28 mouse cellular contexts compared by ENCODE assay signal in the genomic region with DNA sequence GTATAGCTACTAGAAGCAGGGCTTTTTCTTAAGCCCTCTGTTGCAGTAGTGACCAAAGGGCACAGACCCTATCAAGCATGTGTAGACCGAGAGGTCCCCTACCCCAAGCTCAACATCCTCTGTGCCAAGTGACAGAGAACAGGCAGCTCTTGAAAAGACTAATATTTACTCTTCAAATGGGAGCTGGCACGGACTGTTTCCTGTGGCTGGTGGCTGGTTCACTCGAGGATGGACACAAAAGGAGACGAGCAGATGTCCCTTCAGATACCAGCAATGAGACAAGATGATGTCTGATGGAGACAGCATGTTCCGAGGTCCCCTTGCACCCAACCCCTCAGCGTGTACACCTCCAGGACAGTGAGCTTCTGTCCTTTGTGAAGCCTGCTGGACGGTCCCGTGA. TPM values are rescaled to one million over a fixed set of nuclear protein-coding genes. Genes with fewer than 3 reads are reported as not detected.
DNase-seq lines count a peak whose midpoint lies in the region; ATAC-seq lines count a peak whose summit lies in the region.
"Had no signal": no experiment of that assay in that cellular context is flagged by ENCODE, and none has a peak within 500 bp of the region (broad histone marks: within the 10 kb centered on the region; RNA-seq: fewer than 3 reads in every experiment).

No protein-coding gene starts in this region.

- no peak overlapping the region for H3K9ac ChIP-seq in midbrain, embryonic 15.5 days
- H3K9ac ChIP-seq: embryonic facial prominence, embryonic 12.5 days; forebrain, embryonic 12.5 days; heart, embryonic 15.5 days; hindbrain, embryonic 14.5 days; limb, embryonic 12.5 days; liver, embryonic 14.5 days had no signal

- no peak for DNase-seq in midbrain, embryonic 10.5 days (ENCODE audit: low spot score)
- DNase-seq in lung, adult 18-20 months: peak; percentile 72 to 87
- DNase-seq in lung, postnatal 10 days: peak; percentile 85
- DNase-seq in right cerebral cortex, postnatal 4 days: no peak
- DNase-seq: adrenal gland, postnatal 36 days; cerebellum, adult 11-12 months; cerebellum, postnatal 10 days; heart, postnatal 36 days; kidney, adult 2 months; kidney, postnatal 14 days; layer of hippocampus, postnatal 36 days had no signal

- no peaks in the 10 kb centered on the region for H3K27me3 ChIP-seq in midbrain, embryonic 10.5 days (ENCODE audit: low read depth, poor library complexity, severe bottlenecking)
- no peaks in the 10 kb centered on the region for H3K27me3 ChIP-seq in midbrain, embryonic 15.5 days (replicated peaks)
- H3K27me3 ChIP-seq: CH12.LX; embryonic facial prominence, embryonic 12.5 days; heart, embryonic 15.5 days had no signal

- peak overlapping the region; percentile 42; the same call in 1 of the 2 replicates for H3K27ac ChIP-seq in midbrain, embryonic 10.5 days (replicated peaks)
- no peak overlapping the region for H3K27ac ChIP-seq in midbrain, embryonic 15.5 days
- H3K27ac ChIP-seq: embryonic facial prominence, embryonic 12.5 days; forebrain, embryonic 12.5 days; heart, embryonic 15.5 days; hindbrain, embryonic 14.5 days; limb, embryonic 12.5 days; liver, embryonic 14.5 days had no signal

- no peak overlapping the region for H3K4me2 ChIP-seq in midbrain, embryonic 15.5 days
- H3K4me2 ChIP-seq: embryonic facial prominence, embryonic 12.5 days; forebrain, embryonic 12.5 days; heart, embryonic 15.5 days; hindbrain, embryonic 14.5 days; limb, embryonic 12.5 days had no signal

- WGBS in midbrain, embryonic 10.5 days: 85% methylated on average over 8 of the region's 8 CpGs
- 80% methylated on average over 8 of the region's 8 CpGs for WGBS in midbrain, embryonic 15.5 days

- no peaks in the 10 kb centered on the region for H3K9me3 ChIP-seq in midbrain, embryonic 10.5 days (replicated peaks)
- no peaks in the 10 kb centered on the region for H3K9me3 ChIP-seq in midbrain, embryonic 15.5 days
- H3K9me3 ChIP-seq: embryonic facial prominence, embryonic 12.5 days; forebrain, embryonic 12.5 days; G1E; heart, embryonic 15.5 days; limb, embryonic 12.5 days had no signal

- H3K4me3 ChIP-seq in midbrain, embryonic 10.5 days: no peak overlapping the region
- H3K4me3 ChIP-seq in midbrain, embryonic 15.5 days: no peak overlapping the region
- H3K4me3 ChIP-seq: embryonic facial prominence, embryonic 12.5 days; forebrain, embryonic 12.5 days; heart, embryonic 15.5 days; limb, embryonic 12.5 days had no signal

- ATAC-seq in midbrain, embryonic 15.5 days (replicated peaks): no peak
- ATAC-seq in megakaryocyte, adult 5-6 weeks (ENCODE audit: poor library complexity, severe bottlenecking): no peak
- no peak for ATAC-seq in erythroid progenitor cell, adult 5-6 weeks (replicated peaks; ENCODE audit: low FRiP score, poor library complexity, severe bottlenecking)
- ATAC-seq: midbrain, embryonic 16.5 days; Patski had no signal

- peaks cover 14% of the 10 kb centered on the region for H3K4me1 ChIP-seq in midbrain, embryonic 10.5 days
- no peaks in the 10 kb centered on the region for H3K4me1 ChIP-seq in midbrain, embryonic 15.5 days
- H3K4me1 ChIP-seq: embryonic facial prominence, embryonic 12.5 days had no signal

- H3K36me3 ChIP-seq in midbrain, embryonic 10.5 days: peaks cover 12% of the 10 kb centered on the region
- H3K36me3 ChIP-seq in midbrain, embryonic 15.5 days (replicated peaks): peaks cover 11% of the 10 kb centered on the region
- H3K36me3 ChIP-seq: embryonic facial prominence, embryonic 12.5 days; heart, embryonic 15.5 days had no signal

RNA-seq across cellular contexts. Expression of a gene that starts 27.8 kb away (rescaled TPM):
- 18.4 and 21.9 TPM in 2 replicates for polyA plus RNA-seq in midbrain, embryonic 10.5 days (2016; fragmentation: Nextera tagmentation; extraction: Ambion mirVana)
- polyA plus RNA-seq in midbrain, embryonic 15.5 days (2015; fragmentation: Nextera tagmentation; extraction: Ambion mirVana): 36.9 and 39.4 TPM in 2 replicates
- 5.9 and 8.6 TPM in 2 replicates for total RNA-seq in megakaryocyte, adult 5-6 weeks (2015)
- 4.4 and 5.2 TPM in 2 replicates for total RNA-seq in megakaryocyte, adult 5-6 weeks (2017)
- total RNA-seq in erythroid progenitor cell, adult 5-6 weeks (2015; ENCODE audit: low replicate concordance): 4.3 and 5.9 TPM in 2 replicates
- 2.6 and 4.8 TPM in 2 replicates for total RNA-seq in erythroid progenitor cell, adult 5-6 weeks (2017; ENCODE audit: low replicate concordance)

RNA-seq across cellular contexts. Expression of a gene that starts 32.7 kb away (rescaled TPM):
- polyA plus RNA-seq in midbrain, embryonic 10.5 days (2016; fragmentation: Nextera tagmentation; extraction: Ambion mirVana): 91.8 and 103 TPM in 2 replicates
- polyA plus RNA-seq in midbrain, embryonic 15.5 days (2015; fragmentation: Nextera tagmentation; extraction: Ambion mirVana): 139 and 149 TPM in 2 replicates
- 36.2 and 39.1 TPM in 2 replicates for total RNA-seq in megakaryocyte, adult 5-6 weeks (2015)
- 29.8 and 35.7 TPM in 2 replicates for total RNA-seq in megakaryocyte, adult 5-6 weeks (2017)
- 8.8 and 47.2 TPM in 2 replicates for total RNA-seq in erythroid progenitor cell, adult 5-6 weeks (2015; ENCODE audit: low replicate concordance)
- total RNA-seq in erythroid progenitor cell, adult 5-6 weeks (2017; ENCODE audit: low replicate concordance): 17.2 and 52.3 TPM in 2 replicates

RNA-seq across cellular contexts. Expression of a gene that starts 35.0 kb away (rescaled TPM):
- 0.35 and 0.80 TPM in 2 replicates for polyA plus RNA-seq in midbrain, embryonic 10.5 days (2016; fragmentation: Nextera tagmentation; extraction: Ambion mirVana)
- polyA plus RNA-seq in midbrain, embryonic 15.5 days (2015; fragmentation: Nextera tagmentation; extraction: Ambion mirVana): 0.14 and 0.15 TPM in 2 replicates
- 0.18 and 1.3 TPM in 2 replicates for total RNA-seq in megakaryocyte, adult 5-6 weeks (2015)
- total RNA-seq in megakaryocyte, adult 5-6 weeks (2017): 0.28 and 0.55 TPM in 2 replicates
- total RNA-seq in erythroid progenitor cell, adult 5-6 weeks (2015; ENCODE audit: low replicate concordance): 0.36 TPM in 1 of 2 replicates, not detected in the other
- total RNA-seq in erythroid progenitor cell, adult 5-6 weeks (2017; ENCODE audit: low replicate concordance): 0.64 TPM in 1 of 2 replicates, not detected in the other
- polyA plus RNA-seq: G1E, Patski had no signal

RNA-seq across cellular contexts. Expression of a gene that starts 35.6 kb away (rescaled TPM):
- not detected in 2 replicates for polyA plus RNA-seq in midbrain, embryonic 10.5 days (2016; fragmentation: Nextera tagmentation; extraction: Ambion mirVana)
- polyA plus RNA-seq in midbrain, embryonic 15.5 days (2015; fragmentation: Nextera tagmentation; extraction: Ambion mirVana): 0.18 and 0.27 TPM in 2 replicates
- total RNA-seq in megakaryocyte, adult 5-6 weeks (2015): not detected in 2 replicates
- total RNA-seq in megakaryocyte, adult 5-6 weeks (2017): not detected in 2 replicates
- total RNA-seq in erythroid progenitor cell, adult 5-6 weeks (2015; ENCODE audit: low replicate concordance): not detected in 2 replicates
- not detected in 2 replicates for total RNA-seq in erythroid progenitor cell, adult 5-6 weeks (2017; ENCODE audit: low replicate concordance)
- total RNA-seq: adrenal gland, adult 18-20 months; adrenal gland, postnatal 36 days; CH12.LX; G1E; gastrocnemius, adult 8-10 months; heart, postnatal 36 days had no signal
- polyA plus RNA-seq: forebrain, embryonic 12.5 days; G1E; inflammation-experienced regulatory T-cells, adult 6 months; limb, embryonic 12.5 days; midbrain, embryonic 16.5 days; neural tube, embryonic 14.5 days; Patski had no signal

RNA-seq across cellular contexts. Expression of a gene that starts 41.5 kb away (rescaled TPM):
- polyA plus RNA-seq in midbrain, embryonic 10.5 days (2016; fragmentation: Nextera tagmentation; extraction: Ambion mirVana): 56.1 and 59.5 TPM in 2 replicates
- polyA plus RNA-seq in midbrain, embryonic 15.5 days (2015; fragmentation: Nextera tagmentation; extraction: Ambion mirVana): 51.0 and 52.1 TPM in 2 replicates
- total RNA-seq in megakaryocyte, adult 5-6 weeks (2015): 72.1 and 87.3 TPM in 2 replicates
- total RNA-seq in megakaryocyte, adult 5-6 weeks (2017): 69.6 and 110 TPM in 2 replicates
- total RNA-seq in erythroid progenitor cell, adult 5-6 weeks (2015; ENCODE audit: low replicate concordance): 225 and 240 TPM in 2 replicates
- 322 and 375 TPM in 2 replicates for total RNA-seq in erythroid progenitor cell, adult 5-6 weeks (2017; ENCODE audit: low replicate concordance)

Comparison
In these comparisons a context has a peak if more than half of its experiments do, and no peak if none do; other contexts are left out.
1. DNase-seq: peak in lung, adult 18-20 months (2 of 2) and lung, postnatal 10 days (single experiment); none in midbrain, embryonic 10.5 days (single experiment) and right cerebral cortex, postnatal 4 days (single experiment).